Mouse (Mus musculus) C2C12 (cell line): ENCODE results near the gene Ccdc93.

ENCODE experiments used
- CTCF ChIP-seq: IDR thresholded peaks from one replicate; pipeline ENCODE4 v1.5.1; 2011; ENCODE audit not compliant: control insufficient read depth, insufficient read depth, insufficient read length
- MYOD1 ChIP-seq: IDR thresholded peaks from one replicate; pipeline ENCODE4 v1.6.1; 2011; ENCODE audit warnings: low read depth; ENCODE audit not compliant: control insufficient read depth, insufficient read length
- USF1 ChIP-seq: IDR thresholded peaks from one replicate; pipeline ENCODE4 v1.6.1; 2011; ENCODE audit warnings: low read depth, mild to moderate bottlenecking, control low read depth, moderate library complexity

- TF ChIP-seq USF1 (no peak), CTCF (no peak), MYOD1 (no peak)
Measured at GRCm38 (mm10) chr1:121390003-121390402, 40.8 kb upstream of the Ccdc93 start.
